Mouse (Mus musculus) liver, adult 2 months (tissue): ENCODE results near the gene Rab11fip4.

Source experiments
- CTCF ChIP-seq: fragments of 200-500 bp; IDR thresholded peaks from 2 replicates; pipeline ENCODE4 v1.5.1; 2011; ENCODE audit warnings: low read depth, low read length, control low read depth
- POLR2A ChIP-seq: fragments of 200-500 bp; IDR thresholded peaks from 2 replicates; pipeline ENCODE4 v1.6.1; 2011; ENCODE audit warnings: low read length, control low read depth; ENCODE audit not compliant: insufficient read depth; ENCODE audit errors: extremely low read depth

GRCm38 (mm10) chr11:79635661-79636449, 44.8 kb downstream of the Rab11fip4 start:
- TF ChIP-seq CTCF (no peak), POLR2A (no peak)
